Mouse (Mus musculus) left cerebral cortex, postnatal 36 days (tissue): ENCODE data around the gene Fbn1. TPM values are rescaled to one million over a fixed set of nuclear protein-coding genes. Genes with fewer than 3 reads are reported as not detected.

Source experiments
- DNase-seq, 2 experiments: peaks; one replicate each; pipeline ENCODE4 v3.0.0; 2021 to 2022; ENCODE audit warnings: low spot score in 2 of 2, mixed read lengths in 1 of 2
- intact Hi-C: fragments of 180-260 bp; cut with DNase I; formaldehyde crosslinking; loops from one replicate; pipeline ENCODE4 v1.15.1; 2025
- total RNA-seq, 2 experiments: library from RNA; stranded (reverse); gene quantifications; 2 replicates each; pipeline ENCODE4 v1.2.3; 2021

The Fbn1 gene
- total RNA-seq, 2 experiments from 2014 or later = 3.7 to 6.7 TPM

DNA sequence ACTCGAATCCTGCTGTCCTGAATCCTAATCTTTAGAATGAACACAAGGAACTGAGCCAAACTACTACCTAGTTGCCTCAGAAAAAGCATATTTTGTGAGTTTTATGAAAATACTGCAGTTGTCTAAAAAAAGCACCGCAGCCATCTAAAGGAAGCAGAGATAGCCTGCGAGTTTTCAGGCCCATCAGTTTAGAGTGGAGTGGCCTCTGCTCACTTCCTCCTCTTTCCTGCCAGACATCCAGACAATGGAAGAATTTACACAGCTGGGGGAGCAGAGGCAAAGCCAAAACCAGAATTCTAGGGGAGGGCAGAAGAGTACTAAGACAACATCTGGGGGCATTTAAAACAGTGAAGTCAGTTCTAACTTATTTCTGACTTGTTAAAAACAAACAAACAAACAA lies 96.0 kb downstream of the Fbn1 start:
- intact Hi-C loops = no loop called here
- DNase-seq = no peak

DNA sequence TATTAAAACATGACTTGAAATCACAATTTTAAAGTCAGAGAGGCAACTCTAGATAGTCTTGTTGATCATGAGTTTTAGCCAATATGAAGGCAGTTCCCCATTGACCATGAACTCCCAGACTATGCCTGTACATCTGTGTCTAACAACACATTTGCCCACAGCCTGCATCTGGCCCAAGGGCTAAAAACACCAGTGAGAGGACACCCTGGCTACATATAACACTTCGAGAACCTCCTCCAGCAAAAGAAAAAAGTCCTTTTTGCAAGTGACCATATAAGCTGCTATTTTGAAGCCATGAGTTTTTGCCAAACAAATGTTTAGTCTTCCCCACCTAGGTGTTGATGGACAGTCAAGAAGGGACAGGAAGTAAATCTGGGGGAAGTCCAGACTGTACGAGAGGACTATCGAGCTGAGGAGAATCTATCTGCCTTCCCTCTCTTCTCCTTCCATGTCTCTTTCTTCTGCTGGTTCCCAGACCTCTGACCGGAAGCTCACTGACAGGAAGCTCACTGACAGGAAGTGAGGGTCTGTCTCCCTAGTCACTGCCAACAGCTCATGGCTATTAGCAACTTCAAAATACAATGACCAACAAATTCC lies 103.2 kb downstream of the Fbn1 start:
- intact Hi-C loops = no loop called here
- no peak for DNase-seq

DNA sequence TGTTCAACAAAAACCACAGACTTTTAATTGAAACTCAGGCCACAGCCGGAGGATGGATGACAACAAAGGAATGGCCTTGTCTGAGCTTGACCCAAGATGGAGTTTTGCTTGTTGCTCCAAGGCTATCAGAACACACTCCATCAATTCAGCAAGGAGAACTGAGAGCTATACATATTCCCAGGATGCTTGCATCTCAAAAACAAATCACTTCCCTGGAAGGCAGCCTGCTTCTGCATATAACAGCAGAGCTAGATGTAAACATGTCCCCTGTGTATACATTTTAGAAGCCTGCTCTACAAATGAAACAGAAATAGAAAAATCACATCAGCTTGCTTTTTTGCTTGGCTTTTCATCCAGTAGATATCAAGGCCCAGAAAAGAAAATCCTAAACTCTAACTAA lies 105.5 kb downstream of the Fbn1 start:
- intact Hi-C loops = no loop called here
- no peak for DNase-seq

DNA sequence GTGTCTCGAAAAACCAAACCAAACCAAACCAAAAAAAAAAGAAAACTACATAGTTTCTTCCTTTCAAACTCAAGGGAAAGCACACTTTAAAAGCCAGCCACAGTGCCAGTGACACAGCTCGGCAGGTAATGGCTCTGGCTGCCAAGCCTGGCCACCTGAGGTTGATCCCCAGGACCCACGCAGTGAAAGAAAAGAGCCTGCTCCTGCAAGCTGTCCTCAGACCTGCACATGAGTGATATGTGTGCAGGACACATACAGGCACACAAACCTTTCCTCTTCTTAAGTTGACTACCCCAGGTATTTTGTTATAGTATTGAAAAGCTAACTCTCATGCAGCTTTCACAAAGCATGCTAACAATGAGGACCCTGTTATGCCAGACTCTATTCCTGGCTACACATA lies 107.7 kb downstream of the Fbn1 start:
- no peak for DNase-seq
- intact Hi-C loops = no loop called here

DNA sequence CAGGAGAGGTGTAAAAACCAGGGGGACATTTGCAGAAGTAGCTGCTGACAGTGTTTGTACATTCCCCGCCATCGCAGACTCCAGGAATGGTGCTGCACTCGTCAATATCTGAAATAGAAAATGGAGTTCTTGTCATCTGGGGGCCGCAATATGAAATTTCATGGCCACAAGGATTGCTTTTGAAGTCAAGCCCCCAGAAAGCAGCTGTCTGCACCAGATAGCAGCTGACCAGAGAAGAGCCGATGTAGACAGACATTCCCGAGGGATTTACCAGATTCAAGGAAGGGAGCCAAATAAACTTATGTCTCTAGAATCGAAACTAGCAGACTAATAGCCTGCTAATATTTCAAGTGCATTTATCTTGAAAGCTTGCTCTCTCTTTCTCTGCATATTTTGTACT lies 110.0 kb downstream of the Fbn1 start:
- peak in 1 of 2 experiments; percentile 14 for DNase-seq
- intact Hi-C loops = no loop called here

DNA sequence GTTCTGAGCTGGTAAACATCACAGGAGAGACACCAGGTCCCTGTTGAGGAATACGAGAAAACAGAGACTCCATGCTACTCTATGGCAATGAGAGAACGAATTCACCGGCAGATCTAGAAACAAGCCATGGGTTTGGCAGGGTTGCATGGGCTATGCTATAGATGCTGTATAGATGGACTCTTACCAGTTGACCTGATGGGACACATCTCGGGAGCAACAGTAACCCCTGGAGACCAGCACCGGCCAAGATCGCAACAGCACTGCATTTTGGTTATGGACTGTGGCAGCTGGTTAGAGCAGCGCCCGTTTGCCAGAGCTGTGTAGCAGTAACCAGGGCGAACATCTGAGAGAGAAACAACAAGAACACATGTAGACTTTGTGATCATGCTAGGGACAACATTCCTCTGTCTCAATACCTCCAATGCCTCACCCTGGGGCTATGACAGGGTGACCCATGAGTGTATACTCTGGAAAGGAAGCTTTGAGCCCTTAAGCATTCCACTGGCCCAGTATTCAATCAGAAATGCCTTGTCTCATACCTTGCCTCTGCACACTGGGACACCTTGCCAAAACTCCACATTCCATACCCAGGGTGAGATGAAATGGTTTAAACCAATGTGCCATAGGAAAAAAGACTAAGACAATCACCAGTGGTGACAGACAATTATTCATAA lies 113.2 kb downstream of the Fbn1 start:
- intact Hi-C loops = no loop called here

DNA sequence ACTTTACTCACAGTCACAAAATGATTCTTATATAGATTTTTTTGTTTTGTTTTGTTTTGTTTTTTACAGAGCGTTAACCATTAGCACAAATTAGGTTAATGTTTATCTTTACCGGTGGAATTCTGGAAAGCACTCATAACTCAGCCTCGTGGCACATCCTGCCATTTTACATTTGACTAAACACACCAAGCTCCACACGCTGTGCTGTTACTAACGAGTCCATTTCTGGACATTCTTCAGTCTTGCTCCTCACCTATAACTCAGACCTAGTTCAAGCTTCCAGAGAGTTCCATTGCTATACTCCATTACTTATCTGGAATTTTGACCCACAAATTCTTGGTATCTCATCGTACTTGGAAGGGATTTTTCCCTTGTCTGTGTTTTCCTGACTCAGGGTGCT lies 116.2 kb downstream of the Fbn1 start:
- no peak for DNase-seq
- intact Hi-C loops = no loop called here

More for the DNA sequence above, 113.2 kb downstream of the Fbn1 start:
- DNase-seq = no peak

GRCm38 (mm10) chr2:125389796-125390195 lies 118.0 kb downstream of the Fbn1 start:
- intact Hi-C loops = no loop called here
- DNase-seq = no peak

GRCm38 (mm10) chr2:125386221-125386965 lies 121.4 kb downstream of the Fbn1 start:
- intact Hi-C loops = no loop called here
- DNase-seq = no peak

DNA sequence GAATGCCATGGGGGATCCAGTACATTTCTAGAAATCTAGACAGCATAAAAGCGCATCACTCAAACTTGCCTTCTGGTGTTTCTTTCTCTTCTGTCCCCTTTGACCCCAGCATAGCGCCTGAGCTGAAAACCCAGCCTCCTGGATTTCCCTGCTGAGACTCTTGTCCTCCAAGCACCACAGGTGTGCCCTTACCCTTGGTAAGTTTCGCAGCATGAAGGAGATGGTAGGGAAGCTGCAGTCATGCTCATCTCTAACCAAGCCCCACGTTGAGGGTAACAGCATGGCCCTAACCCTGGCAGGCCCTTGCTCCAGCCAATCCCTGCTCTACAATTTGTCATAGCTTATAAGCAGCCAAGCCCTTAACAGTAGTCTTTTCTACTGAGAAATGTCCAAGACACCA lies 122.9 kb downstream of the Fbn1 start:
- intact Hi-C loops = no loop called here
- DNase-seq = no peak

- intact Hi-C loops = no loop called here
- DNase-seq = no peak
Observed at GRCm38 (mm10) chr2:125384415-125384814, 123.4 kb downstream of the Fbn1 start.

- intact Hi-C loops = no loop called here
- DNase-seq = no peak
Observed at GRCm38 (mm10) chr2:125383273-125383641, 124.5 kb downstream of the Fbn1 start.

DNA sequence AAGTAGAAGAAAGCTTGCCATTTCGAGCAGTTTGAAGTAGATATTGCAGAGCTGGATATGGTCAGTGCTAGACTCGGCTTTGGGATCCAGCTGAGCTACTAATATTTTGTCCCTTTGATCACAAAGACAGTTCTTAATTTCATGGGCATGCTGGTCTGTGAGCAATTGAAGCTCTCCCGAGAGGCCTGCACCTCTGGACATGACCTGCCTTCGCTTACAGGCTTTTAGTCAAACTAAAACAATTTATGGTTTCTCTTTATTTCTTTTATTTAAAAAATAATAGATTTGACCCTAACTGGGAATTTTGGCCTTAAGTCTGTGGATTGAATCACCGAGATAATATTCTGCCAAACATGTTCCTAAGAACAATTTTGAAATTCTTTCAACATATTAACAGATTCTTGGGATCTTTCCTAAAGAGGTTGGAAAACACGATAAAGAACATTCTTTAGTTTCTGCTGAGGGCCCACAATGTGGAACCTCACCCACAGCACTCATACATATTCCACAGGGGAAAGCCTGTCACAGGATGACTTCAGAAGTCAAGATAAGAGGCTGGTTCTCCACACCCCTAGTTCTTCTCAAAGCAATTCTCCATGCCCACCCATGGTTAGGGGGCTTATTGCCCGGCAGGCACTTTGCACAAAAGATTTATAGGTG lies 125.0 kb downstream of the Fbn1 start:
- DNase-seq = no peak
- intact Hi-C loops = no loop called here

DNA sequence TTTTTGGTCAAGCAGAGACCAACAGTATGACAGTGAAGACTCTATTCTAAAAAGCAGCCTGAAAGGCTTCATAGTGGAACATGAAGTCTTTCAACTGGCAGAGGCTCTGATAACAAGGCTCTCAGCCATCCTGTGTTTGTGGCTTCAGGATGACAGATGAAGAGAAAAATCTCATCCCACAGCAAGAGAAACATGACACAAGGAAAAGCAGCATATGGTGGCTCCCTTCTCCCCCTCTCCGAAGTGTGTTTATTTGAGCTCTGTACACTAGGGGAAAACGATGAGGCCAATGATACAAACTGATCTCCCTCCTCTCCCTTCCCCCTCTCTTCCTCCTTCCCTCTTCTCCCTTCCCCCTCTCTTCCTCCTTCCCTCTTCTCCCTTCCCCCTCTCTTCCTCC lies 127.7 kb downstream of the Fbn1 start:
- no peak for DNase-seq
- intact Hi-C loops = no loop called here

DNA sequence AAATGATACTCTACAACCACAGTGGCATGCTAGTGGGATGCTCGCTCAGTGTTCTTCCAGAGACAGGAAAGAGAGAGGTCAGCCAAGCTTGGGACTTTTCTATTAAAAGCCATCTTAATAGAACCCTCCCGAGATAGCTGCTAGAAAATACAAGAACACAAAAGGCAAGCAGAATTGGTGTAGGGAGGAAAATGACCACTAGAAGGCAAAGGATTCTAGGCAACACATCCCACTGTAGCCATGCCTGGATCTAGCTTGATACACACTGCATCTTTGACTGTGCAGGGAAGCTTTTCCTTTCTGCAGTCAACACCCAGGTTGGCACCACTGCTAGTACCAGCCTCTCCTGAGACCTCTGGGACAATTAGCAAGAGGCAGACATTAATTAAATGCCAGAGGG lies 128.6 kb downstream of the Fbn1 start:
- intact Hi-C loops = no loop called here
- DNase-seq = no peak

GRCm38 (mm10) chr2:125375926-125376325 lies 131.9 kb downstream of the Fbn1 start:
- no peak for DNase-seq
- intact Hi-C loops = no loop called here

DNA sequence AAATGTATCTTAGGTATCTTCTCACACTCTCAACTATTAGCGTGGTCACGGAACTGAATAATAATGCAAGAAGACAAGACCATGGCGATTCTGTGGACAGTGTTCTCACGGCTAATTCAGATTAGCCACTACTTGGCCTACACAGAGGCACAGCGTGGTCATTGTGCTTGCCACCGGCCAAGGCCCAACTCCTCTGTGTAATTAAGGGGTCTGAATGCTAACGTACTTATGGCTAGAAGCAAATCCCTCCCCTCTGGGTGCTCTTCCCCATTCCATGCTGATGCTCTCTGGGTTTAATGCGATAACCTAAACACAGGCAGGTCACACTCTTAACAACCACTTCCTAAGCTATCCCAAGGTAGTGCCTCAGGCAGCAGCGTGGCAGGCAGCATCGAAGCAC lies 132.5 kb downstream of the Fbn1 start:
- intact Hi-C loops = no loop called here
- DNase-seq = no peak

GRCm38 (mm10) chr2:125369666-125370065 lies 138.1 kb downstream of the Fbn1 start:
- DNase-seq = no peak
- intact Hi-C loops = no loop called here

DNA sequence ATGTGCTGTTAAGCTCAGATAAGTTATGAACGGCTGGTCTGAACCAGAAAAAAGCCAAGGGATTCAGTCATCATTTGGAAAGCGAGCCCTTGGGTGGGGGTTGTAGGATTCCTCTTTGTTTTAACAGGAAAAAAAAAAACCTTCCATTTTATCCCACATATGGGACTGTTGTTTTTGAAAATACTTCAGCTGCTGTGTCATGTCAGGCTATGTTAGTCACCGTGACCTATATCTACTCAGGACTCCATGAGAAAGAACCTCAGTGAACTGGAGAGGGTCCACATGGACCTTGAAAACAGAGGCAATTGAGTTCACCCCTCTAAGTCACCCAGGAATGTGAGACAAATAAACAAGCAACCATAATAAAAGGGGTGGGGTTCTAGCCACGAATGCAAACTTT lies 139.2 kb downstream of the Fbn1 start:
- DNase-seq = no peak
- intact Hi-C loops = no loop called here

DNA sequence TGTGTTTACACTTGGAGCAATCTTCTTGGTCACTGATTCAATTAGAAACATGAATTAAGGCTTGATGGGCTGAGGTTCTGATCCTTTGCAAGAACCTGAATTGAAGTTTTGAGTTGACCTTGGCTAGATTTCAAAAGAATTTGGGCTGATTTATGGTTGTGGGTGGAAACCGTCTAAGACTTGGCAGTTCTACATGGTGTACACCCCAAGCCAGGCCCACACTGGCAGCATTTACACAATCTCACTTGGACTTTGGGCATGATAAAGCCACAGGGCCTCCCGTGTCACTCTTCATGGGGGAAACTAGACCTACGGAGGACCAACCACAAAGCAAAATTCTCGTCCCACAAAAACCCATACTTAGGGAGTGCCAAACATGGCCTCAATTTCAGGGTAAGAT lies 146.1 kb downstream of the Fbn1 start:
- no peak for DNase-seq
- intact Hi-C loops = no loop called here

DNA sequence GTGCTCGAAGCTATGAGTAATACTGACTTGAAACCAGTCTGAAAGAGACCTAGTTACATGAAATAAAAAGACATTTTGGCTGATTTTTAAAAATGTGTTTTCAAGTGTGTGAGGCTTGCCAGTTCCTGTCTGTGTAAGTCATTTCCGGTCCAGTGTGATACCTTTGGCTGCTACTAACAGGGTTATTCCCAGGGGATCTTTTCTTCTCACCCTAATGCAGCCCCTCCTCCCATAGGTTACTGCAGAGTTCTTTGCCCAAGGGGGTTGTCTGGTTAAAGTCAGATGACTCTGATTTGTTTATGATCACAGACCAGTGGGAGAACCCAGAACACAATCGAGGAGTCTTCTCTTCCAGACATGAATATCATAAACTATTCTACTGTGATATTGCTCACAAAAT lies 151.3 kb downstream of the Fbn1 start:
- no peak for DNase-seq
- intact Hi-C loops = no loop called here
